Mouse (Mus musculus): Measurements from ENCODE around the gene Carf. TPM values are rescaled to one million over a fixed set of nuclear protein-coding genes. Genes with fewer than 3 reads are reported as not detected.
"Not testable (repeated sequence)": the region's sequence is repeated elsewhere in the genome, so short reads cannot be mapped to it uniquely, and the experiment has no call there.

Carf gene
- polyA plus RNA-seq (2012; rRNA removed) = 7.1 and 8.3 TPM in 2 replicates

GRCm38 (mm10) chr1:60098024-60098781, at the start of gene Carf, which contains the start of gene Wdr12:
TSS of gene Carf (plus strand) at chr1:60098247.
TSS of gene Wdr12 (minus strand) at chr1:60098645.
- peak; percentile 99 for DNase-seq (ENCODE audit: low read depth)
- TF ChIP-seq CTCF (IDR thresholded peaks at IDR 0.05; ENCODE audit: borderline replicate concordance, extremely low read depth, insufficient read depth, insufficient read length) (no peak), POLR2A (IDR thresholded peaks at IDR 0.05; ENCODE audit: borderline replicate concordance, extremely low read depth, insufficient read depth, insufficient read length, poor library complexity, severe bottlenecking) (peak; percentile 80)

- TF ChIP-seq POLR2A (IDR thresholded peaks at IDR 0.05; ENCODE audit: borderline replicate concordance, extremely low read depth, insufficient read depth, insufficient read length, poor library complexity, severe bottlenecking) = no peak
- peak; percentile 22; the same call in 1 of the 2 replicates for TF ChIP-seq CTCF (IDR thresholded peaks at IDR 0.05; ENCODE audit: borderline replicate concordance, extremely low read depth, insufficient read depth, insufficient read length)
- no peak for DNase-seq (ENCODE audit: low read depth)
These were observed 43.4 kb upstream of the Carf start for GRCm38 (mm10) chr1:60054659-60055058.

GRCm38 (mm10) chr1:60056310-60056709, 41.7 kb upstream of the Carf start:
- TF ChIP-seq POLR2A (IDR thresholded peaks at IDR 0.05; ENCODE audit: borderline replicate concordance, extremely low read depth, insufficient read depth, insufficient read length, poor library complexity, severe bottlenecking) = no peak
- no peak for DNase-seq (ENCODE audit: low read depth)

- DNase-seq (ENCODE audit: low read depth) = not testable (repeated sequence)
These were observed 27.3 kb upstream of the Carf start for GRCm38 (mm10) chr1:60070725-60071124.

GRCm38 (mm10) chr1:60074935-60075334, 23.1 kb upstream of the Carf start:
- peak; percentile 3 for DNase-seq (ENCODE audit: low read depth)
- TF ChIP-seq CTCF (IDR thresholded peaks at IDR 0.05; ENCODE audit: borderline replicate concordance, extremely low read depth, insufficient read depth, insufficient read length) (no peak), POLR2A (IDR thresholded peaks at IDR 0.05; ENCODE audit: borderline replicate concordance, extremely low read depth, insufficient read depth, insufficient read length, poor library complexity, severe bottlenecking) (no peak)

- no peak for TF ChIP-seq CTCF (IDR thresholded peaks at IDR 0.05; ENCODE audit: borderline replicate concordance, extremely low read depth, insufficient read depth, insufficient read length)
- TF ChIP-seq POLR2A (IDR thresholded peaks at IDR 0.05; ENCODE audit: borderline replicate concordance, extremely low read depth, insufficient read depth, insufficient read length, poor library complexity, severe bottlenecking) = no peak
- no peak for DNase-seq (ENCODE audit: low read depth)
These were observed 22.5 kb upstream of the Carf start for GRCm38 (mm10) chr1:60075590-60075989.

- DNase-seq (ENCODE audit: low read depth) = no peak
- no peak for TF ChIP-seq CTCF (IDR thresholded peaks at IDR 0.05; ENCODE audit: borderline replicate concordance, extremely low read depth, insufficient read depth, insufficient read length)
- TF ChIP-seq POLR2A (IDR thresholded peaks at IDR 0.05; ENCODE audit: borderline replicate concordance, extremely low read depth, insufficient read depth, insufficient read length, poor library complexity, severe bottlenecking) = no peak
These were observed 21.6 kb upstream of the Carf start for GRCm38 (mm10) chr1:60076411-60076810.

GRCm38 (mm10) chr1:60096572-60097276, 1.3 kb upstream of the Carf start:
- DNase-seq (ENCODE audit: low read depth) = peak; percentile 26
- TF ChIP-seq POLR2A (IDR thresholded peaks at IDR 0.05; ENCODE audit: borderline replicate concordance, extremely low read depth, insufficient read depth, insufficient read length, poor library complexity, severe bottlenecking) (no peak), CTCF (IDR thresholded peaks at IDR 0.05; ENCODE audit: borderline replicate concordance, extremely low read depth, insufficient read depth, insufficient read length) (no peak)

GRCm38 (mm10) chr1:60097277-60098023, 597 bp upstream of the Carf start:
- DNase-seq (ENCODE audit: low read depth) = peak; percentile 95
- no peak for TF ChIP-seq POLR2A (IDR thresholded peaks at IDR 0.05; ENCODE audit: borderline replicate concordance, extremely low read depth, insufficient read depth, insufficient read length, poor library complexity, severe bottlenecking)
- no peak for TF ChIP-seq CTCF (IDR thresholded peaks at IDR 0.05; ENCODE audit: borderline replicate concordance, extremely low read depth, insufficient read depth, insufficient read length)

- peak; percentile 29 for DNase-seq (ENCODE audit: low read depth)
These were observed 792 bp downstream of the Carf start for GRCm38 (mm10) chr1:60098839-60099238.

GRCm38 (mm10) chr1:60104582-60104981, 6.5 kb downstream of the Carf start:
- TF ChIP-seq CTCF (IDR thresholded peaks at IDR 0.05; ENCODE audit: borderline replicate concordance, extremely low read depth, insufficient read depth, insufficient read length) (no peak), POLR2A (IDR thresholded peaks at IDR 0.05; ENCODE audit: borderline replicate concordance, extremely low read depth, insufficient read depth, insufficient read length, poor library complexity, severe bottlenecking) (no peak)
- DNase-seq (ENCODE audit: low read depth) = no peak

More at GRCm38 (mm10) chr1:60098839-60099238, 792 bp downstream of the Carf start:
- TF ChIP-seq CTCF (IDR thresholded peaks at IDR 0.05; ENCODE audit: borderline replicate concordance, extremely low read depth, insufficient read depth, insufficient read length) (no peak), POLR2A (IDR thresholded peaks at IDR 0.05; ENCODE audit: borderline replicate concordance, extremely low read depth, insufficient read depth, insufficient read length, poor library complexity, severe bottlenecking) (no peak)

Measured in brain, embryonic 14.5 days (tissue).